Mouse (Mus musculus) hindbrain, embryonic 14.5 days (tissue): Measurements from ENCODE around the gene Haus7. TPM values are rescaled to one million over a fixed set of nuclear protein-coding genes. Genes with fewer than 3 reads are reported as not detected.
"Not testable (repeated sequence)": the region's sequence is repeated elsewhere in the genome, so short reads cannot be mapped to it uniquely, and the experiment has no call there.

Experiments used
- ATAC-seq: fragments of 200-750 bp; cut with Nextera tagmentation; 2 replicates; pipeline ENCODE4 v1.8.0; 2017; ENCODE audit warnings: moderate number of reproducible peaks, mild to moderate bottlenecking, moderate TSS enrichment, moderate library complexity; ENCODE audit not compliant: low FRiP score
- DNase-seq: peaks from one replicate; pipeline ENCODE4 v3.0.0-alpha.2; 2015; ENCODE audit warnings: low spot score
- H3K27ac ChIP-seq: fragments of 300-500 bp; sonication (generic); 2 replicates; pipeline ENCODE4 v1.5.1; 2014; ENCODE audit warnings: mild to moderate bottlenecking, moderate library complexity
- H3K27me3 ChIP-seq: fragments of 300-500 bp; sonication (generic); 2 replicates; pipeline ENCODE4 v1.6.1; 2014; ENCODE audit warnings: mild to moderate bottlenecking, low read length, mixed read lengths; ENCODE audit not compliant: control insufficient read depth, insufficient read depth
- H3K36me3 ChIP-seq: fragments of 300-500 bp; sonication (generic); replicated peaks from 2 replicates; pipeline ENCODE4 v1.6.1; 2014; ENCODE audit not compliant: control insufficient read depth, insufficient read depth
- H3K4me1 ChIP-seq: fragments of 300-500 bp; sonication (generic); replicated peaks from 2 replicates; pipeline ENCODE4 v1.6.1; 2014; ENCODE audit warnings: antibody characterized with exemption, low read length, mixed read lengths; ENCODE audit not compliant: control insufficient read depth, insufficient read depth
- H3K4me2 ChIP-seq: fragments of 300-500 bp; sonication (generic); replicated peaks from 2 replicates; pipeline ENCODE4 v1.6.1; 2014; ENCODE audit warnings: mild to moderate bottlenecking, moderate library complexity
- H3K4me3 ChIP-seq: fragments of 300-500 bp; sonication (generic); replicated peaks from 2 replicates; pipeline ENCODE4 v1.5.1; 2014; ENCODE audit warnings: mild to moderate bottlenecking, low read length
- H3K9ac ChIP-seq: fragments of 300-500 bp; sonication (generic); 2 replicates; pipeline ENCODE4 v1.6.1; 2014
- H3K9me3 ChIP-seq: fragments of 300-500 bp; sonication (generic); 2 replicates; pipeline ENCODE4 v1.6.1; 2016; ENCODE audit warnings: low read length; ENCODE audit not compliant: control insufficient read depth
- WGBS: fragments of 180-500 bp; shearing (Covaris S2); extraction: QIAGEN DNeasy Blood & Tissue Kit; methylation state at CpG from one replicate; pipeline ENCODE4 v1.1.7; 2014; 5-methylcytosine and 5-hydroxymethylcytosine counted together
- polyA plus RNA-seq: library from polyadenylated mRNA; unstranded; fragments of >200 nt; fragmentation: Nextera tagmentation; extraction: Ambion mirVana; gene quantifications from 2 replicates; pipeline ENCODE4 v1.2.1, GENCODE M21; 2014

Gene Haus7
- polyA plus RNA-seq, 1 experiment from 2014 or later: 66.9 TPM

GRCm38 (mm10) chrX:73432850-73433249, 26.0 kb downstream of the Haus7 start:
- Histone ChIP-seq H3K36me3 (peaks cover 8% of the 10 kb centered on the region; the same call in 1 of the 2 replicates), H3K4me3 (no peak overlapping the region), H3K27ac (no peak overlapping the region), H3K4me1 (no peaks in the 10 kb centered on the region), H3K27me3 (no peaks in the 10 kb centered on the region), H3K4me2 (no peak overlapping the region), H3K9ac (no peak overlapping the region), H3K9me3 (no peaks in the 10 kb centered on the region)
- DNase-seq: no peak
- ATAC-seq: no peak
- 81% methylated on average over 5 of the region's 5 CpGs for WGBS

GRCm38 (mm10) chrX:73430036-73430435, 28.8 kb downstream of the Haus7 start:
- DNase-seq: no peak
- Histone ChIP-seq H3K27me3 (no peaks in the 10 kb centered on the region), H3K4me2 (no peak overlapping the region), H3K36me3 (no peaks in the 10 kb centered on the region), H3K4me1 (no peaks in the 10 kb centered on the region), H3K9me3 (no peaks in the 10 kb centered on the region), H3K4me3 (no peak overlapping the region), H3K27ac (no peak overlapping the region), H3K9ac (no peak overlapping the region)
- 83% methylated on average over 2 of the region's 2 CpGs for WGBS
- no peak for ATAC-seq

DNA sequence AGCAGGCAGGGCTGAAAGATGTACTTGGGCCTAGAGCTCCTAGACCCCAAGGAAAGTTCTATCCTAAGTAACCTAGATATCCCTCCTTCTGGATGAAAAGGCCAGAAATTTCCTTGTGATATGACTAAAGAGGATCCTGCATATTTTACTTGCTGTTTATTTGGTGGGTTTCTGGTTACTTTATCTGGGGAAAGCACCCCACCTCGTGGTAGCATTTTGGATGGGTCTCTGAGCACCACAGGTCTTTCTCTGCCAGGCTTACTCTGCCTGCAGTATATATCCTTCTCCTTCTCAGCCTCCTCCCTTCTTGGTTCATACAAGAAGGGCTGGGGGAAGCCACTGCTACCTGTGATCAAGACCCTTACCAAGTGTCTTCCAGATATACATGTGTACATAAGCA, 46.1 kb downstream of the Haus7 start:
- ATAC-seq: no peak

DNA sequence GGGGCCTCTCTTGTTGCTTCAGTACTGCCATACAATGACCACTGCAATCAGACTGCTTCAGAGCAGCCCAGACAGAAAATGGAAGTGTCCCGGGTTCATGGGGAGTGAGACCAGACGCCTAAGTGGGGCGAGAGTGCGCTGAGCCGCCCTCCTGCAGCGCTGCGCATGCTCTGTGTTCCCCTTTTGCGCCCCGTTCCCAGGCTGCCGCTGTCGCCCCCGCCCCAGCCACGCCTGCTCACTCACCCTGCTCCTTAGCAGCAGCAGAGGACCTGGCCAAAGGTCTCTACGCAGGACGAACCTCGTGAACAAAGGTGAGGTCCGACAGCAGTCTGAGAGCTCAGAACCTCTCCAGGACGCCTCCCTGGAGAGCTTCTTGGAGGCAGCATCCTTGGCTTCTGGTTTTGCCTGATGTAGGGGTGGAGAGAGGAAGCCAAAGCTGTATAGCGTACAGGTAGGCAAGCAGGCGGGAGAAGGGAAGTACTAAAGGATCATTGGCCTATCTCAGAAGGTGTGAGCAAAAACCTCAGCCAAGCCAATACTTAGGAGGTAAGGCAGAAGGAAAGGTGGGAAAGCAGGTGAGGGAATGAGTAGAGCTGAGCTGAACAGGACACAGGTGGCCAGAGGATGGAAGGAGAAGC, 47.8 kb downstream of the Haus7 start, which contains the start of gene Zfp92:
TSS of gene Zfp92 (plus strand) at position 217 of the 638 bp plus-strand sequence.
- no peak within 1 kb of the TSS for H3K27ac ChIP-seq
- WGBS: 17% methylated on average over 20 of the region's 20 CpGs
- no peaks in the 10 kb centered on the region for H3K4me1 ChIP-seq
- DNase-seq (no peak), ATAC-seq (no peak)
- peak within 1 kb of the TSS; percentile 44 for H3K4me2 ChIP-seq
- H3K9ac ChIP-seq: peak within 1 kb of the TSS; percentile 34; the same call in 1 of the 2 replicates
- no peaks in the 10 kb centered on the region for H3K36me3 ChIP-seq
- H3K4me3 ChIP-seq: peak within 1 kb of the TSS; percentile 28
- H3K27me3 ChIP-seq: no peaks in the 10 kb centered on the region; the same call in 1 of the 2 replicates
- 0 out of 2 replicates have a peak, but pooled peaks cover 5% of the 10 kb centered on the region for H3K9me3 ChIP-seq

More for the DNA sequence above, 46.1 kb downstream of the Haus7 start:
- no peak overlapping the region for H3K4me2 ChIP-seq
- H3K36me3 ChIP-seq: no peaks in the 10 kb centered on the region
- H3K9ac ChIP-seq: no peak overlapping the region
- no peak overlapping the region for H3K4me3 ChIP-seq
- DNase-seq: no peak
- 27% methylated on average over 1 of the region's 1 CpGs for WGBS
- H3K4me1 ChIP-seq: no peaks in the 10 kb centered on the region
- H3K27ac ChIP-seq: no peak overlapping the region
- 0 out of 2 replicates have a peak, but pooled peaks cover 5% of the 10 kb centered on the region for H3K9me3 ChIP-seq
- H3K27me3 ChIP-seq: no peaks in the 10 kb centered on the region; the same call in 1 of the 2 replicates

DNA sequence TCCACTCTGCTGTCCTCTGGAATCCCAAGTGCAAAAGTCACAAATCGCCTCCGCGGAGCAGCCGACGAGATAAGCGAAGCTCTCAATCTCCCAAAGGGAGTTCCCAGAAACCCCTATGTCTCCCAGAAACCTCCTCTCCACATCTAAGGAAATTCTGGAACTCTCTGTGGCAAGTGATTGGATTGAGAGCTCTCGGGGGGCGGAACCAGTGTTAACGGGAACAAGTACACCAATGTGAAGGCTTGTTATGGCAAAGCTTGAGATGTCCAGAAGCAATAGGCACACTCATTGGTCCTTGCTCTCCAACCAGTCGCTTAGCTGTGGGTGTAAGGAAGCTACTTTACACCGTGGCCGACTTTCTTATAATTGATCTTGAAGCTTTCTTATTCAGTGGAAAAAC, 57.2 kb downstream of the Haus7 start:
- no peak overlapping the region for H3K4me2 ChIP-seq
- H3K27ac ChIP-seq: no peak overlapping the region
- no peak overlapping the region for H3K4me3 ChIP-seq
- H3K4me1 ChIP-seq: no peaks in the 10 kb centered on the region
- H3K27me3 ChIP-seq: no peaks in the 10 kb centered on the region
- no peaks in the 10 kb centered on the region for H3K36me3 ChIP-seq
- no peaks in the 10 kb centered on the region for H3K9me3 ChIP-seq
- WGBS: 95% methylated on average over 12 of the region's 12 CpGs
- H3K9ac ChIP-seq: no peak overlapping the region
- no peak for DNase-seq
- ATAC-seq: no peak

DNA sequence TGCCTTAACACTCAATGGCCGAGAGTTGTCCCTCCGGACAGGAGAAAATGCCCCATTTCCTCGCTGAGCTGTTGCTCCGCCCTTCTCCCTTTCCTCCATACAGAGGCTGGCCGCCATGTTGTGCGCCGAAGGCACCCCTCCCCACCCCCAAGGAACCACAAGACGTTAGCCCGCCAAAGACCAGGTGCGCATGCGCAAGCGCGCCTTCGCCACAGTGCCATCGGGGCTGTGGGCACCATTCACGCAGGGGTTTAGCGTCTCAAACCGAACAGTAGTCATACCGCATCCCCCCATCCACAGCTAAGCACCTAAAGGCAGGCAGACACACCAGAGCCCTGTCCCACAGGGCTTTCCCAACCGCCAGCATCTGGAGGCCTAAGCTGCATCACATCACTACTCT, 57.9 kb downstream of the Haus7 start:
- H3K36me3 ChIP-seq: no peaks in the 10 kb centered on the region
- H3K4me1 ChIP-seq: no peaks in the 10 kb centered on the region
- no peak overlapping the region for H3K4me3 ChIP-seq
- H3K9ac ChIP-seq: no peak overlapping the region
- no peaks in the 10 kb centered on the region for H3K9me3 ChIP-seq
- no peak overlapping the region for H3K27ac ChIP-seq
- H3K27me3 ChIP-seq: no peaks in the 10 kb centered on the region
- DNase-seq (no peak), ATAC-seq (no peak)
- 86% methylated on average over 20 of the region's 20 CpGs for WGBS
- H3K4me2 ChIP-seq: no peak overlapping the region

DNA sequence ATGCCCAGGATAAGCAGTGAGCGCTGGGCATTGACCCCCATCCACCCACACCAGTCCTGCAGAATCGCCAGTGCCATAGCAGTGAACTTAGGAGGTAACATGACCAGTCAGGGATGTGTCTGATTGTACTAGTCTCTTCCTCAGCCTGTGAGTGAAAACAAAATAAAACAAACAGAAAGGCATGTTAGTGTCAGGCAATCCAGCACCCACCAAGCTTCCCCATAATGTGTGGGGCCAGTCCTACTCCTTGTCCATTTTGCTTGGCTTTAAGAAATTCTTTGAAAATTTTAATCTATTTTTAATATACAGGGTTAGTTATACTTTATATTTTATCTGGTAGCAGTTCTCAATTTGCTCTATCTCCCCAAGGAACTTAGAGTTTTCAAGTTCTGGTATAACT, 60.2 kb downstream of the Haus7 start, which contains the start of gene Gm18336:
TSS of gene Gm18336 (minus strand) at position 101 of the 400 bp plus-strand sequence.
- not testable (repeated sequence) for H3K9ac ChIP-seq, H3K4me3 ChIP-seq, H3K27me3 ChIP-seq, H3K36me3 ChIP-seq, H3K9me3 ChIP-seq, H3K4me2 ChIP-seq, ATAC-seq, H3K27ac ChIP-seq, DNase-seq, H3K4me1 ChIP-seq
- WGBS: 69% methylated on average over 1 of the region's 2 CpGs

GRCm38 (mm10) chrX:73396446-73396845, 62.4 kb downstream of the Haus7 start:
- no peaks in the 10 kb centered on the region for H3K4me1 ChIP-seq
- no peak overlapping the region for H3K4me3 ChIP-seq
- 67% methylated on average over 1 of the region's 1 CpGs for WGBS
- ATAC-seq (no peak), DNase-seq (no peak)
- no peaks in the 10 kb centered on the region for H3K9me3 ChIP-seq
- H3K4me2 ChIP-seq: no peak overlapping the region
- no peak overlapping the region for H3K9ac ChIP-seq
- H3K36me3 ChIP-seq: no peaks in the 10 kb centered on the region
- no peak overlapping the region for H3K27ac ChIP-seq
- no peaks in the 10 kb centered on the region for H3K27me3 ChIP-seq

GRCm38 (mm10) chrX:73391481-73391880, 67.4 kb downstream of the Haus7 start:
- no peak overlapping the region for H3K27ac ChIP-seq
- DNase-seq: no peak
- H3K9ac ChIP-seq: no peak overlapping the region
- no peaks in the 10 kb centered on the region for H3K9me3 ChIP-seq
- H3K4me3 ChIP-seq: no peak overlapping the region
- 86% methylated on average over 4 of the region's 4 CpGs for WGBS
- H3K27me3 ChIP-seq: no peaks in the 10 kb centered on the region
- no peak for ATAC-seq
- H3K36me3 ChIP-seq: no peaks in the 10 kb centered on the region
- no peaks in the 10 kb centered on the region for H3K4me1 ChIP-seq
- H3K4me2 ChIP-seq: no peak overlapping the region
